Mouse (Mus musculus): ENCODE measurements at regions not wholly inside any gene's neighbourhood (a gene's known extent, or its start where the extent isn't known, plus 50 kb on each side); places are given as distances from the start of the nearest gene placed in this dataset.

DNA sequence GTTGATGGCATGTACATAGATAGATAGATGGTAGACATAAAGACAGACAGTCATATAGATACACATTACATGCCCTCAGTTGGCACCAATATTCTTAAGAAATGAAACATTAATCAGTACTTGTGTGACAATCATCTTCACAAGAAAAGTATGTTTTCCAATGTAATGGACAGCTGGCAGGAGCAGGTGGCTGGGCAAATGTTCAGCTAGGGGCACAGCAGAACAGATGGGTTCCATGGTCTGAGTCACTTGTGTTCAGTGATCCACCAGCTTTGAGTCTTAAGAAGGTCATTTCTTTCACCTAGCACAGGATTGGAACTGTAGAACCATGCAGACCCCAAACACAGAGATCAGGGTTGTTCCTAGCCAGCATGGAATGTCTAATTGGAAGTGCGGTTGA is 2631.2 kb upstream of the 5930422O12Rik start:
- H3K4me1 ChIP-seq (ENCODE audit: insufficient read depth) = no peaks in the 10 kb centered on the region
- no peak for ATAC-seq
- 89% methylated on average over 1 of the region's 1 CpGs for WGBS (ENCODE audit: insufficient replicate concordance)
- TF ChIP-seq EP300 (IDR thresholded peaks at IDR 0.05; ENCODE audit: low read depth) (no peak), CTCF (IDR thresholded peaks at IDR 0.05; ENCODE audit: low read depth) (no peak)
- DNase-seq = no peak
- H3K27me3 ChIP-seq (ENCODE audit: insufficient read depth, low read length) = no peaks in the 10 kb centered on the region
- no peak overlapping the region for H3K4me3 ChIP-seq (ENCODE audit: low read depth, low read length)
- H3K36me3 ChIP-seq (replicated peaks; ENCODE audit: insufficient read depth, low read length) = no peaks in the 10 kb centered on the region
- H3K27ac ChIP-seq (ENCODE audit: low read depth) = no peak overlapping the region
- no peaks in the 10 kb centered on the region for H3K9me3 ChIP-seq (ENCODE audit: low read length)
- H3K9ac ChIP-seq (replicated peaks) = no peak overlapping the region
- no peak overlapping the region for H3K4me2 ChIP-seq (ENCODE audit: low read depth, low read length)

DNA sequence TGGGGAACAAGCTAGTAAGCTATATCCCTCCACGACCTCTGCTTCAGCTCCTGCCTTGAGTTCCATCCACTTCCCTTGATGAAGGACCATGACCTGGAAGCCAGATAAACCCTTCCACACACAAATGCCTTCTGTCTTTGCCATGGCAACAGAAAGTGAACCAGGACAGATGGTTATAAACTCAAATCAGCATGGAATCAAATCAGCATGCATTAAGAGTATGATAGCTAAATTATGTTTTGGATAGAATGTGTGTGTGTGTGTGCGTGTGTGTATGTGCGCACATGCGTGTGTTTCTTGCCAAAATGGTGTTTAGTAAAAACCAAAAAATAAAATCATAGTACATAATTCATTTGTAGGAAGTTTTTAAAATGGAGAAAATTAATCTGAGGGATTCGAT is 2611.5 kb upstream of the 5930422O12Rik start:
- Histone ChIP-seq H3K9me3 (ENCODE audit: low read length) (no peaks in the 10 kb centered on the region), H3K4me2 (ENCODE audit: low read depth, low read length) (no peak overlapping the region), H3K36me3 (replicated peaks; ENCODE audit: insufficient read depth, low read length) (no peaks in the 10 kb centered on the region), H3K4me1 (ENCODE audit: insufficient read depth) (no peaks in the 10 kb centered on the region), H3K27ac (ENCODE audit: low read depth) (no peak overlapping the region), H3K9ac (replicated peaks) (no peak overlapping the region), H3K4me3 (ENCODE audit: low read depth, low read length) (no peak overlapping the region), H3K27me3 (ENCODE audit: insufficient read depth, low read length) (no peaks in the 10 kb centered on the region)
- ATAC-seq = no peak
- TF ChIP-seq EP300 (IDR thresholded peaks at IDR 0.05; ENCODE audit: low read depth) (no peak), CTCF (IDR thresholded peaks at IDR 0.05; ENCODE audit: low read depth) (no peak)
- 78% methylated on average over 5 of the region's 5 CpGs for WGBS (ENCODE audit: insufficient replicate concordance)
- no peak for DNase-seq

DNA sequence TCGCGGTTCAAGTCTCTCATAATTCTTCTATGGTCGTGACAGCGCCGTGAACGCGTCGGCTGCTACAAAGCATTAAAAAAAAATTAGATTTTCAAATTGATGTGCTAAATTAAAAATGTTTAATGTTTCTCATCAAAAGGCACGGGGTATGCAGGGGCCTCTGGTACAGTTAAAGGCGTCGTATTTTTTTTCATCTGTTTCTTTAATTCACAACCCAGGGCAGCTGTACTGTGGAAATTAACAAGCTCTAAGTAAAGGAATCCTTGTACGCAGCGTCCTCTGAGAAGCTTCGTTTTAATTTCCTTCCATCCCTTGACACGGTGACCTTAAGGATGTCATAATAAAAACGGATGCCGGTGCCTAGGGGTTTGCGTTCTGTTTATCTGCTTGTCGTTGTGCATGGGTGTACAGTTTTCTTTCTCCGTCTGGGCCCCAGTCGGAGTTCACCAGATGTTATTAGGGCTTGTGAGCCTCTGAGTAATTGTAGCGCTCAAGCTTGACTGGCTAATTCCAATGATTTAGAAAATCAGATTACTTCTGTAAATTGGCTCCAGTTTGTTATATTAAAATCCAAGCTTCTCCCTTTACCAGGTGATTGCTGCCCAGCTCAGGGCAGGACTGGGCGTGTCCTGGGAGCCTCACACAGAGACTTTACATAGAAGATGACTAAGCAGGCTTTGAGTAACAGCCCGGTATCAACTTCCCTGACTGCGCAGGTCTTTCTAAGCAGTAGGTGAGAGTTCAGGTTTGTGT is 2605.5 kb upstream of the 5930422O12Rik start:
- Histone ChIP-seq H3K27ac (ENCODE audit: low read depth) (no peak overlapping the region), H3K9me3 (ENCODE audit: low read length) (no peaks in the 10 kb centered on the region), H3K27me3 (ENCODE audit: insufficient read depth, low read length) (no peaks in the 10 kb centered on the region), H3K4me3 (ENCODE audit: low read depth, low read length) (no peak overlapping the region), H3K4me2 (ENCODE audit: low read depth, low read length) (no peak overlapping the region), H3K4me1 (ENCODE audit: insufficient read depth) (no peaks in the 10 kb centered on the region), H3K9ac (replicated peaks) (no peak overlapping the region), H3K36me3 (replicated peaks; ENCODE audit: insufficient read depth, low read length) (no peaks in the 10 kb centered on the region)
- no peak for TF ChIP-seq CTCF (IDR thresholded peaks at IDR 0.05; ENCODE audit: low read depth)
- no peak for TF ChIP-seq EP300 (IDR thresholded peaks at IDR 0.05; ENCODE audit: low read depth)
- DNase-seq = no peak
- 84% methylated on average over 25 of the region's 25 CpGs for WGBS (ENCODE audit: insufficient replicate concordance)
- ATAC-seq = no peak

DNA sequence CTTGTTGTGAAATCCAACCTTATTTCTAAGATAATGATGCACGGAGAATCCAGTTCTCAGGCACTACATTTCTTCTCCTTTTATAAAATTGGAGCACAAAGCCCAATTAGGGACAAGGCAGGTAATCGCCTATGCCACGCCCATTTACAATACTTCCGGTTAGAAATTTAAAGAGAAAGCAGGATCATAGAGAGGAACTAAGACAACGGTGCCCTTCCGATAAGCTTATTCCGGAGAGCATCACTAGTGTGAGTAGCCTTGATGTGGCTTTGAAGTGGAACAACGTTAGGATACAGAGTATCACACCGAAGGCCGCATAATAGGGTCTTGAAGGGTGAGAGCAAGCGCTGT is 2604.9 kb upstream of the 5930422O12Rik start:
- no peak overlapping the region for H3K4me3 ChIP-seq (ENCODE audit: low read depth, low read length)
- no peaks in the 10 kb centered on the region for H3K27me3 ChIP-seq (ENCODE audit: insufficient read depth, low read length)
- H3K4me2 ChIP-seq (ENCODE audit: low read depth, low read length) = no peak overlapping the region
- no peaks in the 10 kb centered on the region for H3K4me1 ChIP-seq (ENCODE audit: insufficient read depth)
- no peaks in the 10 kb centered on the region for H3K36me3 ChIP-seq (replicated peaks; ENCODE audit: insufficient read depth, low read length)
- no peaks in the 10 kb centered on the region for H3K9me3 ChIP-seq (ENCODE audit: low read length)
- DNase-seq = no peak
- H3K9ac ChIP-seq (replicated peaks) = no peak overlapping the region
- no peak for ATAC-seq
- no peak overlapping the region for H3K27ac ChIP-seq (ENCODE audit: low read depth)
- no peak for TF ChIP-seq EP300 (IDR thresholded peaks at IDR 0.05; ENCODE audit: low read depth)
- WGBS (ENCODE audit: insufficient replicate concordance) = 79% methylated on average over 11 of the region's 11 CpGs

DNA sequence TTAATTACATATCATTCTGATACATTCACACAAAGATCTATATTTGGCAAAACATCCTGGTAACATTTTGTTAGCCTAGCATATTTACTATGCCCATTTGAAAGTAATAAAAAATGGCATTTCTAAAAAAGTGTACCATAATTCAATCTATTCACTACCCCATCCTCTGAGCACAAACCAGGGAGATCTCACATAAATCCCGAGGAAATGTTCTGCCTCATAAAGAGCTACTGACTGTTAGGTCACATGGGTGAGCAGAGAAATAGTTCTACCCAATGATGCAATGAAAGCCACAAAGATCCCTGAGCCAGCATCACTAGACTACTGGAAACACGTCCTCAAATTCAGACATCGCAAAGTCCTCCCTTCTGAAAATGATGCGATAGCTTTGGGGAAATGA is 2602.5 kb upstream of the 5930422O12Rik start:
- DNase-seq (no peak), ATAC-seq (no peak)
- Histone ChIP-seq H3K4me3 (ENCODE audit: low read depth, low read length) (no peak overlapping the region), H3K27ac (ENCODE audit: low read depth) (no peak overlapping the region), H3K36me3 (replicated peaks; ENCODE audit: insufficient read depth, low read length) (no peaks in the 10 kb centered on the region), H3K4me1 (ENCODE audit: insufficient read depth) (no peaks in the 10 kb centered on the region), H3K27me3 (ENCODE audit: insufficient read depth, low read length) (no peaks in the 10 kb centered on the region), H3K9ac (replicated peaks) (no peak overlapping the region), H3K4me2 (ENCODE audit: low read depth, low read length) (no peak overlapping the region), H3K9me3 (ENCODE audit: low read length) (no peaks in the 10 kb centered on the region)
- 78% methylated on average over 4 of the region's 4 CpGs for WGBS (ENCODE audit: insufficient replicate concordance)
- TF ChIP-seq CTCF (IDR thresholded peaks at IDR 0.05; ENCODE audit: low read depth) = no peak
- no peak for TF ChIP-seq EP300 (IDR thresholded peaks at IDR 0.05; ENCODE audit: low read depth)

DNA sequence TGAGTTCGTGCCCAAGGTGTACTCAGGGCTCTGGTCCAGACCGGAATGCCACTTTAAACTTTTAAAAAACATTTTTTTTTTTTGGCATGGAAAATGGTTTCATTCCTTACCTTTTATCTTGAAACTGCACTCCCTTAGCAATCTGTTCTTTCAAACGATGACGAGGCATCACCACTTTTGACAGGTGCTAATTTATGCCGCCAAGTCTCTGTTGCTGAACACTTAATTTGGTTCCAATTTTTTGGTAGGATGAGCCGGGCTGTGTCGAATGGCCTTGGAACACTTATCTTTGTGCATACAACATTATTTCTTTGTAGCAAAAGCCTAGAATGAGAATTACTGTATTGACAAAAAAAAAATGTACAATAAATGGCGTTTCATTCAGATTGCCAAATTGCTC is 2590.5 kb upstream of the 5930422O12Rik start:
- DNase-seq (no peak), ATAC-seq (no peak)
- TF ChIP-seq EP300 (IDR thresholded peaks at IDR 0.05; ENCODE audit: low read depth) (no peak), CTCF (IDR thresholded peaks at IDR 0.05; ENCODE audit: low read depth) (no peak)
- Histone ChIP-seq H3K4me2 (ENCODE audit: low read depth, low read length) (no peak overlapping the region), H3K9me3 (ENCODE audit: low read length) (no peaks in the 10 kb centered on the region), H3K4me3 (ENCODE audit: low read depth, low read length) (no peak overlapping the region), H3K36me3 (replicated peaks; ENCODE audit: insufficient read depth, low read length) (no peaks in the 10 kb centered on the region), H3K4me1 (ENCODE audit: insufficient read depth) (no peaks in the 10 kb centered on the region), H3K27ac (ENCODE audit: low read depth) (no peak overlapping the region), H3K9ac (replicated peaks) (no peak overlapping the region), H3K27me3 (ENCODE audit: insufficient read depth, low read length) (no peaks in the 10 kb centered on the region)
- 81% methylated on average over 8 of the region's 8 CpGs for WGBS (ENCODE audit: insufficient replicate concordance)

DNA sequence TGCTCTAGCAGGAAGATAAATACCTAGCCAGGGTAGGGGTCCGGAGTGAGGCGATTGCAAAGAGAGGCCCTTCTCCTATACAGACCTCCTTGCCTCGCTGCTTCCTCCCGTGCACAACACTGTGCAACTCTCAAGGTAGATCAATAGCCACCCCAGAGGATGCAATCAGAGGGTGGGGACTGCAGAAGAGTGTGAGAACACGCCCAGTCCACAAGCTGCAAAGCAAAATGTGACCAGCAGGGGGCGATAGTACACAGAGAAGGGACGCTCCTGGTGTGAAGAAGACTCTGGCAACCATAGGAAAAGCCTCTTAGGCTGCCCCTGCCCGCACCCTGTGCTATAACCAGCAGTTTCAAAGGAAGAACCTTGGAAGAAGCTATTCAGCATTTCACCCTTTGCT is 2588.4 kb upstream of the 5930422O12Rik start:
- Histone ChIP-seq H3K9ac (replicated peaks) (no peak overlapping the region), H3K4me2 (ENCODE audit: low read depth, low read length) (no peak overlapping the region), H3K9me3 (ENCODE audit: low read length) (no peaks in the 10 kb centered on the region), H3K27ac (ENCODE audit: low read depth) (no peak overlapping the region), H3K4me1 (ENCODE audit: insufficient read depth) (no peaks in the 10 kb centered on the region), H3K27me3 (ENCODE audit: insufficient read depth, low read length) (no peaks in the 10 kb centered on the region), H3K4me3 (ENCODE audit: low read depth, low read length) (no peak overlapping the region), H3K36me3 (replicated peaks; ENCODE audit: insufficient read depth, low read length) (no peaks in the 10 kb centered on the region)
- TF ChIP-seq CTCF (IDR thresholded peaks at IDR 0.05; ENCODE audit: low read depth) = peak; percentile 73
- no peak for TF ChIP-seq EP300 (IDR thresholded peaks at IDR 0.05; ENCODE audit: low read depth)
- DNase-seq (peak; percentile 70), ATAC-seq (peak; percentile 36; the same call in 1 of the 2 replicates)
- 34% methylated on average over 8 of the region's 8 CpGs for WGBS (ENCODE audit: insufficient replicate concordance)
